Mouse (Mus musculus): Measurements from ENCODE around the gene Cast. TPM values are rescaled to one million over a fixed set of nuclear protein-coding genes. Genes with fewer than 3 reads are reported as not detected.

Cast gene
- total RNA-seq, 2 experiments from 2014 or later, result 26.0 to 68.1 TPM

- ATAC-seq (replicated peaks; ENCODE audit: poor library complexity, severe bottlenecking), result no peak
Observed at GRCm38 (mm10) chr13:74719002-74719401, 89.6 kb downstream of the Cast start.

- no peak for ATAC-seq (replicated peaks; ENCODE audit: poor library complexity, severe bottlenecking)
Observed at GRCm38 (mm10) chr13:74696225-74696624, 112.4 kb downstream of the Cast start.

- ATAC-seq (replicated peaks; ENCODE audit: poor library complexity, severe bottlenecking), result no peak
Observed at GRCm38 (mm10) chr13:74695497-74696193, 113.0 kb downstream of the Cast start.

Other genes starting within 250 kb of the Cast start
- 53.1 and 68.9 TPM in 2 replicates for gene Erap1, start 169.2 kb downstream of the Cast start, total RNA-seq (2014; fragmentation: Nextera tagmentation)
- 159 and 263 TPM in 2 replicates for gene Erap1, start 169.2 kb downstream of the Cast start, total RNA-seq (2017)